Comparison of ENCODE assay signal across 8 mouse cellular contexts in genomic region chr13:28502171-28502570, GRCm38 (mm10).
A peak's percentile ranks its signal among the peaks of the same experiment; 100 is the strongest.
DNase-seq lines count a peak whose midpoint lies in the region; ATAC-seq lines count a peak whose summit lies in the region.

No protein-coding gene starts in this region.

- H3K9me3 ChIP-seq in heart, embryonic 11.5 days (replicated peaks; ENCODE audit: control insufficient read depth, low read length): no peaks in the 10 kb centered on the region

- 18% methylated on average over 2 of the region's 2 CpGs for WGBS in heart, embryonic 11.5 days (ENCODE audit: insufficient replicate concordance)

- H3K36me3 ChIP-seq in heart, embryonic 11.5 days (ENCODE audit: control insufficient read depth, insufficient read depth, low read length): no peaks in the 10 kb centered on the region

- peak overlapping the region; percentile 13; the same call in 1 of the 2 replicates for H3K27ac ChIP-seq in heart, embryonic 11.5 days (ENCODE audit: low read depth, low read length)

- H3K9ac ChIP-seq in heart, embryonic 11.5 days (ENCODE audit: low read depth, low read length): no peak overlapping the region

- H3K4me2 ChIP-seq in heart, embryonic 11.5 days: no peak overlapping the region

- ATAC-seq in heart, embryonic 11.5 days (replicated peaks; ENCODE audit: insufficient number of reproducible peaks, low FRiP score, low TSS enrichment): peak; percentile 81
- ATAC-seq in megakaryocyte-erythroid progenitor cell, adult 5-6 weeks (replicated peaks; ENCODE audit: low FRiP score, low TSS enrichment, poor library complexity, severe bottlenecking): peak; percentile 89

- peaks cover 8% of the 10 kb centered on the region for H3K4me1 ChIP-seq in heart, embryonic 11.5 days (ENCODE audit: control insufficient read depth, insufficient read depth, low read length)

- H3K4me3 ChIP-seq in heart, embryonic 11.5 days (ENCODE audit: low read depth, low read length): no peak overlapping the region

- DNase-seq in right cerebral cortex, postnatal 10 days (ENCODE audit: low spot score in 2 of 2): peak; percentile 23 to 36
- DNase-seq in right cerebral cortex, postnatal 14 days: no peak
- peak; percentile 49 to 77 for DNase-seq in kidney, postnatal 25 days
- peak; percentile 26 for DNase-seq in yolk sac, embryonic 10.5 days (ENCODE audit: low spot score)
- DNase-seq in cerebellum, adult 11-12 months: no peak
- DNase-seq in urinary bladder, adult 18-20 months (ENCODE audit: low spot score in 2 of 2): no peak

- H3K27me3 ChIP-seq in heart, embryonic 11.5 days (ENCODE audit: control insufficient read depth, insufficient read depth, low read length): no peaks in the 10 kb centered on the region

Comparison
In these comparisons a context has a peak if more than half of its experiments do, and no peak if none do; other contexts are left out.
1. DNase-seq: peak in right cerebral cortex, postnatal 10 days (2 of 2), kidney, postnatal 25 days (2 of 2) and yolk sac, embryonic 10.5 days (single experiment); none in right cerebral cortex, postnatal 14 days (single experiment), cerebellum, adult 11-12 months (single experiment) and urinary bladder, adult 18-20 months (0 of 2).